Mouse (Mus musculus) brain, embryonic 14.5 days (tissue): Measurements from ENCODE around the gene Itpr2.

Experiments
- CTCF ChIP-seq: fragments of 200-500 bp; IDR thresholded peaks from 2 replicates; pipeline ENCODE4 v1.5.1; 2012; ENCODE audit warnings: inconsistent platforms, mild to moderate bottlenecking, moderate library complexity, borderline replicate concordance; ENCODE audit not compliant: insufficient read depth, insufficient read length; ENCODE audit errors: extremely low read depth
- POLR2A ChIP-seq: fragments of 200-500 bp; IDR thresholded peaks from 2 replicates; pipeline ENCODE4 v1.6.1; 2012; ENCODE audit warnings: mild to moderate bottlenecking, inconsistent platforms, borderline replicate concordance; ENCODE audit not compliant: poor library complexity, insufficient read depth, insufficient read length, severe bottlenecking; ENCODE audit errors: extremely low read depth

DNA sequence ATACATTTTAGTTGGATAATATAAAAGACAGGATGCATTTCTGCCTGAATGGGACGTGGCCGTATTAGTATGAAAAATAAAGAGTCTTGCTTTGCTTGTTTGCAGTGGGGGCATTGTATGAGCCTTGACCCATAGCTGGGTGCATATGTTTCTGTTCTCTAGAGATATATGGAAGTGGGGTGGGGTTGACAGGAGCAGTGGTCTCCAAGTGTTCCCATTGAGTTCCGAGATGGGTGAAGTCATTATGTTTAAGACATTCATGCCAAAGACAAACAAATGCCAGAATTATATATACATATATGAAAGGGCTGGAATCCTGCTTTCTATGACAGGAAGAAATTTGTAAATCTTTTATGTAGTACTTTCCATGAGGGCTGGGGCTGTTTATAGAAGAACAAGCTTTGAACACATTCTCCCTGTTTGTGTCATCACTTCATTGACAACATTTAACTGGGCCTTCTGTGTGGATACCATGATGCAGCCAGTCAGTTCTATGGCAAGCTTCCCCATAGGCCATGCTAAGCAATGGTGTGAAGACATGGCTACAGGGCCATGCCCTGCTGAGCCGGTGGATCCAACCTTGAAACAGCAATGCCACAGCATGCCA lies 327.3 kb downstream of the Itpr2 start:
- TF ChIP-seq CTCF (no peak), POLR2A (no peak)
